Mouse (Mus musculus) hindbrain, embryonic 15.5 days (tissue): ENCODE results near the gene Sos1. TPM values are rescaled to one million over a fixed set of nuclear protein-coding genes. Genes with fewer than 3 reads are reported as not detected.
"Not testable (repeated sequence)": the region's sequence is repeated elsewhere in the genome, so short reads cannot be mapped to it uniquely, and the experiment has no call there.

Experiments used
- ATAC-seq: fragments of 200-750 bp; cut with Nextera tagmentation; 2 replicates; pipeline ENCODE4 v1.8.0; 2017; ENCODE audit warnings: low read depth, moderate number of reproducible peaks, moderate TSS enrichment; ENCODE audit not compliant: low FRiP score
- H3K27ac ChIP-seq: fragments of 300-500 bp; sonication (generic); replicated peaks from 2 replicates; pipeline ENCODE4 v1.5.1; 2015; ENCODE audit warnings: mild to moderate bottlenecking, inconsistent platforms
- H3K27me3 ChIP-seq: fragments of 300-500 bp; sonication (generic); 2 replicates; pipeline ENCODE4 v1.6.1; 2015; ENCODE audit warnings: control low read depth, inconsistent platforms
- H3K36me3 ChIP-seq: fragments of 300-500 bp; sonication (generic); 2 replicates; pipeline ENCODE4 v1.6.1; 2015; ENCODE audit warnings: control low read depth, inconsistent platforms
- H3K4me1 ChIP-seq: fragments of 300-500 bp; sonication (generic); replicated peaks from 2 replicates; pipeline ENCODE4 v1.6.1; 2015; ENCODE audit warnings: control low read depth, inconsistent platforms
- H3K4me2 ChIP-seq: fragments of 300-500 bp; sonication (generic); 2 replicates; pipeline ENCODE4 v1.6.1; 2015; ENCODE audit warnings: moderate library complexity, mild to moderate bottlenecking, inconsistent platforms
- H3K4me3 ChIP-seq: fragments of 300-500 bp; sonication (generic); 2 replicates; pipeline ENCODE4 v1.5.1; 2015; ENCODE audit warnings: mild to moderate bottlenecking, inconsistent platforms
- H3K9ac ChIP-seq: fragments of 300-500 bp; sonication (generic); 2 replicates; pipeline ENCODE4 v1.6.1; 2015; ENCODE audit warnings: inconsistent platforms
- H3K9me3 ChIP-seq: fragments of 300-500 bp; sonication (generic); 2 replicates; pipeline ENCODE4 v1.6.1; 2016; ENCODE audit warnings: control low read depth, inconsistent platforms
- WGBS: fragments of 180-500 bp; shearing (Covaris S2); methylation state at CpG from one replicate; pipeline ENCODE4 v1.1.7; 2015; 5-methylcytosine and 5-hydroxymethylcytosine counted together
- polyA plus RNA-seq: library from polyadenylated mRNA; unstranded; fragments of >200 nt; fragmentation: Nextera tagmentation; extraction: Ambion mirVana; gene quantifications from 2 replicates; pipeline ENCODE4 v1.2.1, GENCODE M21; 2015

Gene Sos1
- polyA plus RNA-seq, 1 experiment from 2014 or later, result 8.4 TPM

DNA sequence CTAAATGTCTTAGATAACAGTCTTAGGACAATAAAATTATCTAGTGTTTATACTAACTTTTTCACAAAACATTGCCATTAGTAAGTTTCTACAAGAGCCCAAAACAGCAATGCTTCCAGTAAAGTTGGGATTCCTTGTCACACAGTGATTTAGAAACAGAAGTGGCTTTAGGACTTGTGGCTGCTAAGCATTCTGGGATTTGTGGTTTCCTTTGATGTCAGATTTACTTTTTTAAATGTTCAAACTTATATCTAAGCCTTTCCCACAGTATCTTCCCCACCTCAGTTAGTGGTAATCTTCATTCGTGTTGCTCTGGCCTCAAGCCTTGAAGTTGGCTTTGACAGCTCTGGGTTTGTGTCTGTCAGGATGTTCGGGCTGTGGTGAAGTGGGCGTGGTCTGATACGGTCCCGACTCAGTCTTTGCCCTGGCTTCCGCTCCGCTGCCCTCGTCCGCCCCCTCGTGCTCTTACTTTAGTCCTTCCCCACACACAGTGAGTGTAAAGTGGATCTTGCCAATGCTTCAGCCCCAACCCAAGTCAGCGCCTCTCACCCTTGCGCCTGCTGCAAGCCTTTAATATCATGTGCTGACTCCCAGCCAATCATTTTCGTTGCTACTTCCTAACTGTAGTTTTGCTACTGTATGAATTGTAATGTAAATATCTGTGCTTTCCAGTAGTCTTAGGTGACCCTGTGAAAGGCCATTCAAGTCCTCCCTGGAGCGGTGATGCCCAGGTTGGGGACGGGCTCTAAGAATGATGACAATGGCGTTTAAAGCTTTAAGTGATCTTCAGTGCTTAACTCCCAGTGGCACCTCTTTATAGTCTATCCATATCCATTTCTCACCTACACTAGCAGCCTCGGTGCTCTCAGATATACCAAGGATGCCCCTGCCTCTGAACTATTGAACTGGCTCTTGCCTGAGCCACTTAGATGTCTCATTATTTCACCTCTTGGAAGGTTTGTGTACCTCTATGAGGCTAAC is 88.5 kb downstream of the Sos1 start:
- WGBS, result 12% methylated on average over 17 of the region's 17 CpGs
- Histone ChIP-seq H3K9ac (peak overlapping the region; percentile 32; the same call in 1 of the 2 replicates), H3K27me3 (no peaks in the 10 kb centered on the region), H3K36me3 (peaks cover 4% of the 10 kb centered on the region; the same call in 1 of the 2 replicates), H3K4me1 (peaks cover 9% of the 10 kb centered on the region; the same call in 1 of the 2 replicates), H3K27ac (peak overlapping the region; percentile 22; the same call in 1 of the 2 replicates), H3K4me3 (peak overlapping the region; percentile 56), H3K4me2 (peak overlapping the region; percentile 81), H3K9me3 (no peaks in the 10 kb centered on the region)
- ATAC-seq, result peak; percentile 90

DNA sequence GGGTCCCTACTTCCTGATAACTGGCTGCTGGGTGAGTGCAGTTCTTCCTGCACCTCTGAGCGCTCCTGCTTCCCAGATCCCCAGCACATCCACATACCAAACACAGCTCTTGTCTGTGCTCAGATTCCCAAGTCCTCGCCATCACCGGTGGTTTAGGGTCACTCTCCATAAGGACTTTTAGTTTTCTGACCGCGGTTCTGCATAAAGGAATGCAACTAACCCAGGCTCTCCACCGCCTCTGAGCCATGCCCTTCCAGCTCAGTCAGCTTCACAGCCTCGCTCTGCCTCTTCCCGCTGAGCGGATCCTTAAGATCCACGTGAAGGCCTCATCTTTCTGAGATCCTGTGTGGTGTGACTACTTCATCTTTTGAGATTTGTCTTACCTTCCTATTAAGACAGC is 90.2 kb downstream of the Sos1 start:
- no peak for ATAC-seq
- Histone ChIP-seq H3K4me1 (peaks cover 9% of the 10 kb centered on the region; the same call in 1 of the 2 replicates), H3K4me3 (no peak overlapping the region), H3K9me3 (no peaks in the 10 kb centered on the region), H3K9ac (no peak overlapping the region), H3K36me3 (no peaks in the 10 kb centered on the region), H3K4me2 (no peak overlapping the region), H3K27ac (no peak overlapping the region), H3K27me3 (no peaks in the 10 kb centered on the region)
- 71% methylated on average over 10 of the region's 10 CpGs for WGBS

DNA sequence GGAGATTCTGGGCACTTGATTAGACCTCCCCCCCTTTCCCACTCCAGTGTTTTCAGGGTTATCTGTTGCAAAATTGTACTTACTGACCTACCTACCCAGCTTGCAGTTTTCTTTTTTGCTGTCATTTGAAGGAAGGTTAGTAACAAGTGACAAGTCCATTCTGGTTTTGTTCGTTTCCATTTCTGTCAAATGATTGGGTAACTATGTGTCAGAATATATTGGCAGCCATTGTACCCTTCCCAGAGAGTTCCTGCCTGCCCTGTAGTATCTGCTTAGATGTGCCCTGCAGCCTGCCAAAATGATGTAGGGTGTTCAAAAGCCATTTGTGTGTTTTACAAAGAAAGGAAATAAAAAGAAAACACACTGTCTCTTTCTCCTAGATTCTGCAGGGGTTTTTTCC is 94.6 kb downstream of the Sos1 start:
- Histone ChIP-seq H3K27me3 (no peaks in the 10 kb centered on the region), H3K4me1 (no peaks in the 10 kb centered on the region), H3K4me3 (no peak overlapping the region), H3K4me2 (no peak overlapping the region), H3K9me3 (no peaks in the 10 kb centered on the region), H3K9ac (no peak overlapping the region), H3K27ac (no peak overlapping the region), H3K36me3 (no peaks in the 10 kb centered on the region)
- WGBS, result 71% methylated on average over 1 of the region's 1 CpGs
- no peak for ATAC-seq

DNA sequence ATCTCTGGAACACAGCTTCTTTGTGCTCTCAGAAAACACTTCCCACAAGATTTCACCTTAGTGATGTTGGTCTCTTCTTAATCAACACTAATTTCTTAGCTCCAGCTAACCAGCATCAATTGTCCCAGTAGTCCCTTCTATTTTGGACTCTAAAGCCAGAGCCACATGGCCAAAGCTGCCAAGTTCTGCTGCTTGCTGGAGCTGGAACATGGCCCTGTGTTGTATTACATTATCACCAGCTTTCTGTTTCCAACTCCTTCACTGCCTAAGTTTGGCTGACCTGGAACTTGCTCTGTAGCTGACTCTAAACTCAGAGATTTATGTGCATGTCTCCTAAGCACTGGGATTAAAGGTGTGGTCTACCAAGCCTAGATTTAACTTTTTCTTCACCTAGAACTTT is 101.9 kb downstream of the Sos1 start:
- ATAC-seq, H3K4me3 ChIP-seq, H3K36me3 ChIP-seq, H3K9ac ChIP-seq, H3K4me2 ChIP-seq, H3K9me3 ChIP-seq, H3K27ac ChIP-seq, H3K27me3 ChIP-seq, H3K4me1 ChIP-seq: not testable (repeated sequence)

DNA sequence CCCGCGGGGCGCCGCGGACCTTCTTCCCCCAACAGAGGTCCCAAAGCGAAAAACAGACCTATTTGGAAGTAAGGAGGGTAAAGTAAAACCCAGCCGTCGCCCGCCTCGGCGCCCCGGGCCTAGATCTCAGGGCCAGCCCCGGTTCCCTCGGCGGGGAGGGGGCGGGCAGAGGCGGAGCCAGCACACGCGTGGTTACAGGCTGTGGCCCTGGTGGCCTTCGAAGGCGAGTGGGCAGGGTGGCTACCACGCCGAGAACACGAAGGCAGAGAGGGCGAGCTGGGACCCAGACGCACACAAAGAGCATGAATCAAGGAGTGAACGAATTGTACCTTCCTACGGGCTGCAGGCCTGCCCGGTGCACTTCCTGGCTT is 106.5 kb downstream of the Sos1 start:
- 15% methylated on average over 29 of the region's 29 CpGs for WGBS
- Histone ChIP-seq H3K4me2 (peak overlapping the region; percentile 92), H3K4me3 (peak overlapping the region; percentile 55), H3K27ac (peak overlapping the region; percentile 85), H3K9me3 (no peaks in the 10 kb centered on the region), H3K27me3 (no peaks in the 10 kb centered on the region), H3K36me3 (no peaks in the 10 kb centered on the region), H3K9ac (peak overlapping the region; percentile 68), H3K4me1 (peaks cover 15% of the 10 kb centered on the region)
- ATAC-seq, result peak; percentile 87

DNA sequence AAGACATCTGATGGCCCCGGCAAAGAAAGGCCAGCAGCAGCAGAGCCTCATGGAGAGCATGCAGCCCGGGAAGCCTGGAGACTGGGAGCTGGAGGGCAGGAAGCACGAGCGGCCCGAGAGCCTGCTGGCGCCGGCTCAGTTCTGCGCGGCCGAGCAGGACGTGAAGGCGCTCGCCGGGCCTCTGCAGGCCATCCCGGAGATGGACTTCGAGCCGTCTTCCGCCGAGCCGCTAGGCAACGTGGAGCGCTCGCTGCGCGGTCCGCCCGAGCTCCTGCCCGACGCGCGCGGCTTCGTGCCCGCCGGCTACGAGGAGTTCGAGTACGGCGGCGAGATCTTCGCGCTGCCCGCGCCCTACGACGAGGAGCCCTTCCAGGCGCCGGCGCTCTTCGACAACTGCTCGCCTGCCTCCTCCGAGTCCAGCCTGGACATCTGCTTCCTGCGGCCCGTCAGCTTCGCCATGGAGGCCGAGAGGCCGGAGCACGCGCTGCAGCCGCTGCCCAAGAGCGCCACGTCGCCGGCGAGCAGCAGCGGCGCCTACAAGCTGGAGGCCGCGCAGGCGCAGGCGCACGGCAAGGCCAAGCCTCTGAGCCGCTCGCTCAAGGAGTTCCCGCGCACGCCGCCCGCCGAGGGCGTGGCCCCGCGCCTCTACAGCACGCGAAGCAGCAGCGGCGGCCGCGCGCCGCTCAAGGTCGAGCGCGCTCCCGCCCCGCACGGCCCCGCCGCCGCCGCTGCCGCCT is 107.1 kb downstream of the Sos1 start, which contains the start of gene Gm10190:
Gm10190 (minus strand) TSS at position 553 of the 737 bp plus-strand sequence.
- Histone ChIP-seq H3K4me2 (peak within 1 kb of the TSS; percentile 92), H3K4me3 (peak within 1 kb of the TSS; percentile 55)

DNA sequence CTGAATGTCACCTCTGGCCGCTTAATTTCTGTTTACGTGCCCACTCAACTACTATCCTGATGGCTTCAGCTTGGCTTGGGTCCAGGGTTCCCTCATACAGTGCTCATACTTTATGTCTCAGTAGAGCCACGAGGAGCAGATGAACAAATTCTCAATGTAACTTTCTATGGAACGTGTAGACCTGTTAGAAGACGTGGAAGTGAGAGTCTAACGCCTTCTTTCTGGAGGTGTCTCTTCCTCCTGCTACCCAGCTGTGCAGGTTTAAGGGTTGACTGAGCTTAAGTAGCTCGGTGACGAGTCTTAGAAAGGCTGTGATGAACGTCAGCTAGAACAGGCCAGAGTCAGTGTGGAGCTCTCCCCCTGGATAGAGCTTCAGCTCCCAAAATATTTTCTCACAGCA is 111.6 kb downstream of the Sos1 start:
- Histone ChIP-seq H3K9ac (no peak overlapping the region), H3K27ac (no peak overlapping the region), H3K4me2 (no peak overlapping the region), H3K36me3 (no peaks in the 10 kb centered on the region), H3K4me3 (no peak overlapping the region), H3K4me1 (peaks cover 9% of the 10 kb centered on the region), H3K9me3 (no peaks in the 10 kb centered on the region), H3K27me3 (no peaks in the 10 kb centered on the region)
- 79% methylated on average over 9 of the region's 9 CpGs for WGBS
- ATAC-seq, result no peak

More for the DNA sequence above, 107.1 kb downstream of the Sos1 start, which contains the start of gene Gm10190:
- 5% methylated on average over 91 of the region's 102 CpGs for WGBS
- Histone ChIP-seq H3K9me3 (no peaks in the 10 kb centered on the region), H3K4me1 (peaks cover 15% of the 10 kb centered on the region), H3K27ac (peak within 1 kb of the TSS; percentile 85), H3K36me3 (no peaks in the 10 kb centered on the region), H3K27me3 (no peaks in the 10 kb centered on the region), H3K9ac (peak within 1 kb of the TSS; percentile 68)
- ATAC-seq, result peak; percentile 98

DNA sequence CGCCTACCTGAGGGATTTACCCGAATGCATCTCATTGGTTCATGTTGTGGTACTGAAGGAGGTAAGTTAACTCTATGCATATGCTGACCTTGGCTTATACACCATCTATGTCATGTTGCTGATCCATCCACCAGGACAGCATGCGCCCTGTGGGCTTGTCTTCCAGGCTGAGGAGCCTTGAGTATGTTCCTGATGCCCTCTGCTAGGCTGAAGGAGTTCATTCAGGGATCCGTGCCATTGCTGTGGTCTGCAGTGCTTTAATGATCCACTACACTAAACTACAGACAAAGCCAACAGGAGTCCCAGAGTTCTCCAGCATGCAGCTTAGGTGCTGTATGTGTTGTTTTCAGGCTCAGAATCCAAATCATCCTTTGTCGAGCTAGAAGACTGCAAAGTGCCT is 113.0 kb downstream of the Sos1 start:
- no peak for ATAC-seq
- no peaks in the 10 kb centered on the region for H3K4me1 ChIP-seq
- no peaks in the 10 kb centered on the region for H3K36me3 ChIP-seq
- 94% methylated on average over 5 of the region's 5 CpGs for WGBS
- H3K27me3 ChIP-seq, result no peaks in the 10 kb centered on the region
- no peaks in the 10 kb centered on the region for H3K9me3 ChIP-seq
- H3K27ac ChIP-seq, result no peak overlapping the region
- H3K9ac ChIP-seq, result no peak overlapping the region
- no peak overlapping the region for H3K4me3 ChIP-seq
- H3K4me2 ChIP-seq, result no peak overlapping the region

DNA sequence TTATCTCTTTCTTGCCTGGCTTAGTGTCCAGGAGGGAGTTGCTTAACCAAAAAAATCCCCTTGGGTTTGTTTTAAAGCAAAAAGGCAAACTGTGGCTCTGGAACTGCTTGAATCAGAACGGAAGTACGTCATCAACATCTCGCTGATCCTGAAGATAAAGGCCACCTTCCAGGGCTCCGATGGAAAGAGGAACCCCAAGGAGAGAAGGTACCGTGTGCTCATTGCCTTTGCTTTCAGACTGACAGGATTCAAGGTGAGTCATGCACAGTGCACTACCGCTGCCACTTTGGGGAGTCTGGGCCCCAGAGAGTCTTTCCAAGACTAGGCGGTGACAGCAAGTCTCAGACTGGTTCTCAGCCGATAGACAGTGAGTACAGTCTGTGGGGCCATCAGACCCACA is 120.0 kb downstream of the Sos1 start:
- WGBS, result 92% methylated on average over 8 of the region's 8 CpGs
- no peak overlapping the region for H3K9ac ChIP-seq
- no peaks in the 10 kb centered on the region for H3K36me3 ChIP-seq
- no peaks in the 10 kb centered on the region for H3K4me1 ChIP-seq
- ATAC-seq, result no peak
- H3K4me2 ChIP-seq, result no peak overlapping the region
- H3K27ac ChIP-seq, result no peak overlapping the region
- H3K4me3 ChIP-seq, result no peak overlapping the region
- H3K27me3 ChIP-seq, result no peaks in the 10 kb centered on the region
- H3K9me3 ChIP-seq, result no peaks in the 10 kb centered on the region

DNA sequence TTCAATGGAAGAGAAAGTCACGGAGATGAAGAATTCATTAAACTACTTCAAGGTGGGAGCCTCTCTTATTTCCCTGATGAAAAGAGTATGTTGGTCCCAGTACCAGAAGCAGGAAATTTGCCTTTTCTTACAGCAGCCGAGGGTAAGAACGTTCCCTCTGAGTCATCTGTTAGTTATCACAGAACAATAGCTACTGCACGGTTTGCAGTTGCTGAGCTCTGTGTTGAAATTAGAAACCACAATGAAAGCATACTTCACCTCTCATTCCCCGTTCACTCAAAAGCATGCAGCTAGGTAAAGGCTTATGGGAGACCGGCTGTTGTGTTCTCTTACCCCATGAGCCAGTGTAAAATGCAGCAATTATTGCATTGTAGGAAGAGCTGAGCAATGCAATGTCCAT is 133.0 kb downstream of the Sos1 start:
- H3K27ac ChIP-seq, result no peak overlapping the region
- no peak overlapping the region for H3K9ac ChIP-seq
- no peak overlapping the region for H3K4me3 ChIP-seq
- WGBS, result 36% methylated on average over 6 of the region's 6 CpGs
- H3K4me2 ChIP-seq, result no peak overlapping the region
- H3K4me1 ChIP-seq, result no peaks in the 10 kb centered on the region
- no peaks in the 10 kb centered on the region for H3K27me3 ChIP-seq
- H3K36me3 ChIP-seq, result no peaks in the 10 kb centered on the region
- ATAC-seq, result no peak
- H3K9me3 ChIP-seq, result no peaks in the 10 kb centered on the region

DNA sequence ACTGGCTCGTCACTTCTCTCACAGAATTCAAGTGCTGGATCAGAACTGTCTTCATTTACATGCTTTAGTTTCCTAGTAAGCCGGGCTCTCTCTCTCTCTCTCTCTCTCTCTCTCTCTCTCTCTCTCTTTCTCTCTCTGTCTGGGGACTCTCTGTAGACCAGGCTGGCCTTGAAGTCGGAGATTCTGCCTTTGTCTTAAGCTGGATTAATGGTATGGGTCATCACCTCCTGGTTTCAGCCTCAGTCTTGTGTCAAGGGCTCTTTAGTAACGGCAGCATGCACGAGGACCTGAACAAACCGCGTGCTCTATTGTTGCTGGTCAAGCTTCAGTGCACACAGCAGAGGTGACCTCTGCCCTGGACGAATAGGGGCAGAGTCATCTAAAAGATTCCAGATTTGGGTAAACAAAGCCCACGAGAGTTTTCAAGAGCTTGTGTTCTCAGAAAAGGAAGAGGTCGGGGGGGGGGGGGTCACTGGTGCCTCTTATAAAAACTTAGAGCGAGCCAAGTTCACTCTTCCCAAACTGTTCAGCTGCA is 133.6 kb downstream of the Sos1 start:
- Histone ChIP-seq H3K4me3 (no peak overlapping the region), H3K4me2 (no peak overlapping the region), H3K9ac (no peak overlapping the region), H3K4me1 (no peaks in the 10 kb centered on the region), H3K9me3 (no peaks in the 10 kb centered on the region), H3K27me3 (no peaks in the 10 kb centered on the region), H3K27ac (no peak overlapping the region), H3K36me3 (no peaks in the 10 kb centered on the region)
- 14% methylated on average over 11 of the region's 11 CpGs for WGBS
- ATAC-seq, result no peak

DNA sequence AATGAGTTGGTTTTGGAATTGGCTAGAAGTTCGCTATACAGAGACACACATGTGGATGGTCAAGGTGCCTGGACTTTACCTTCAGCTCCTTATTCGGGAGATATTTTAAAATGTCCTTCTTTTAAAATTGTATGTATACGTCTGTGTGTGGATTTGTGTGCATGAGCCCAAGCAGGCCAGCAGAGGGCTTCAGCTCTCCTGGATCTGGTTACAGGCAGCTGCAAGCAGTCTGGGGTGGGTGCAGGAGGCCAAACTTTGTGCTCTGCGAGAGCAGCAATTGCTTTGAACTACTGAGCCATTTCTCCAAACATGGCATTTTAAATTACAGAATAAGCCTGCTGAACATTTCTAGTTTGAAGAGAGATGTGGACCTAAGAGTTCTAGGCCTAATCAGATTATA is 135.0 kb downstream of the Sos1 start:
- Histone ChIP-seq H3K27me3 (no peaks in the 10 kb centered on the region), H3K36me3 (no peaks in the 10 kb centered on the region), H3K4me3 (no peak overlapping the region), H3K27ac (no peak overlapping the region), H3K9ac (no peak overlapping the region), H3K9me3 (no peaks in the 10 kb centered on the region), H3K4me2 (no peak overlapping the region), H3K4me1 (no peaks in the 10 kb centered on the region)
- WGBS, result 81% methylated on average over 4 of the region's 4 CpGs
- no peak for ATAC-seq
